Mouse (Mus musculus): ENCODE results near the gene Ccnd3.
A peak's percentile ranks its signal among the peaks of the same experiment; 100 is the strongest.

Ccnd3 gene

DNA sequence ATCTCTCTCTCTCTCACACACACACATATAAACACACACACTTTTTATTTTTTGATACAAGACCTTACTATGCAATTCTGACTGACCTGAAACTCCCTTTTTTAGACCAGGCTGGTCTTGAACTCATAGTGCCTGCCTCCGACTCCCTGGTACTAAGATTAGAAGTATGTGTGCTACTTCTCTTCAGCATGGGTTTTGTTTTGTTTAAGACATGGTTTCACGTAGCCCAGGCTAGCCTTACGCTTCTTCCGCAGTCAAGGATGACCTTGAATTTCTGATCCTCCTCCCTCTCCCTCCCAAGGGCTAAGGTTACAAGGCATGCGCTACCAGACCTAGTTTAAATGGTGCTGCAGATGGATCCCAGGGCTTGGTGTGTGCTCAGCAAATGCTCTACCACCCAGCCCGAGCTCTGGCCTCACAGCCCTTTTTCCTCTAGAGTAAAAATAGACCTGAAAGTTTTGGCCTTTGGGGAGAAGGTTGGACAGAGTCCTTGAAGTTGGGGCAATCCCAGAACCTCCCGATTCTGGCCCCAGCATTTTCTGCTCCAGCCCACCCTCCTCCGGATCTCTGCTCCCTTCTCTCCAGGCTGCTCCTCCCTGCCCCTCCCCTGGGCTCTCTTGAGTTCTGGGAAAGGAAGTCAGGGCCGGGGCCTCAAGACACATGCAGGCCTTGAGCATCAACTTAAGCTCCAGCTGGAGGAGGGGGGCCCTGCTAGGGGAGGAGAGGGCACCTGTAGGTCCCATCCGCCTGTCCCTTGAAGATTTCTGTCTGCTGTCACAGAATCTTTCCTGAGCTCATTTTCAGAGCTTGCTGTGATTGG is 8.3 kb downstream of the Ccnd3 start:
- peak; percentile 64 for DNase-seq (ENCODE audit: low read depth, low spot score)

DNA sequence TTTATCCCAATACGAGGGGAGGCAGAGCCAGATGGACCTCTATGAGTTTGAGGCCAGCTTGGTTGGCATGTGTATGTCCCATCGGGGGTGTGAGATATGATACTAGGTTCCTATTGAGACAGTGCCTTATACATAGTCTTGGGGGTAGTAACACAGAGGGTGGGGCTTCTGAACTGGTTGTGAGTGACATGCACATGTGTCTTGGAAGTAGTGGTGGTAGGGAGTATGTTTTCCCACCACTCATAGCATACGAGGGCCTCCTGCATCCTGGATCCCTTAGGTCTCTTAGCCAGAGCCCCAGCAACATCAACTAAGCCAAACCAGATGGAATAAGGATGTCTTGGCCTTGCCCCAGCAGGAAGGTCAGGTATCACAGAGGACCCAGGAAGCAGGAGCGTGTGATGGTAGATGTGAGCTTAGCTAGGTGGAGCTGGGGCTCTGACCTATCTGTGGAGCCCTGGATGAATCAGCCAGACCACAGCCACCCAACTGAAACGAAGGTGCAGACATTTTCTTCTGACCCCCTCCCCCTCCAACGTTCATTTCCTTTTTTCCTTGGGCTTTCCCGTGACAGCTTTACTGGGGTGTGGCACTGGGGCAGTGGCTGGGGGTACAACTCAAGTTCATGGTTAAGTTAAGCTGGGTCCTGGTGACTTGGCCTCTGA is 10.5 kb downstream of the Ccnd3 start:
- no peak for DNase-seq (ENCODE audit: low read depth, low spot score)

DNA sequence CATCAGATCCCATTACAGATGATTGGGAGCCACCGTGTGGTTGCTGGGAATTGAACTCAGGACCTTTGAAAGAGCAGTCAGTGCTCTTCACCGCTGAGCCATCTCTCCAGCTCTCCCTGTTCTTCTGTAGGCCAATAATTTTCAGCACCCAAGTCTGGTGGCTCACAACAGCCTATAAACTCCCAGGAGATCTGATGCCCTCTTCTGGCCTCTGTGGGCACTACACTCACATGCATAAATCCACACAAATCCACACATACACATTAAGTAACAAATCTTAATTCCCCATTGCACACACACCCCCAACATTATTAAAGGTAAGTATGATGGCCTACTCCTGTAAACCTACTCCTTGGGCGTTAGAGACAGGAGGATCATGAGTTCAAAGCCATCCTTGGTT is 11.4 kb downstream of the Ccnd3 start:
- peak; percentile 81 for DNase-seq (ENCODE audit: low read depth, low spot score)

DNA sequence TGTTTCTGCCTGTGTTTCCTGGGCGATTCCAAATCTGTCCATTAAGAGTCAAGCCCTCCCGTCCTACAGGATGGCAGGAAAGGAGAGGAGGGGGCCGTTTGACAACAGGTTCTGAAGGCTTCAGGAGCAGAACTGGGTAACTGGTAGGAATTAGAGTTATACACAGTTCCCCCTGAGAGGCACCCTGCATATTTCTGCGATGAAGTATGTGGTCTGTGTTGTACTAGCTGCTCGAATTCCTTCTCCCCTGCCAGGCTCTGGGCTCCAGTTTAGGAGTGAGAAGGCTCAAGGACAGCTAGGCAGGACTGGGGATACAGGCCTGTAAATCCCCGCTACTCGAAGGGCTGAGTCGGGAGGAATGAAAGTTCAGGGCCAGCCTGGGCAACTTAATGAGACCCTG is 13.4 kb downstream of the Ccnd3 start:
- no peak for DNase-seq (ENCODE audit: low read depth, low spot score)

DNA sequence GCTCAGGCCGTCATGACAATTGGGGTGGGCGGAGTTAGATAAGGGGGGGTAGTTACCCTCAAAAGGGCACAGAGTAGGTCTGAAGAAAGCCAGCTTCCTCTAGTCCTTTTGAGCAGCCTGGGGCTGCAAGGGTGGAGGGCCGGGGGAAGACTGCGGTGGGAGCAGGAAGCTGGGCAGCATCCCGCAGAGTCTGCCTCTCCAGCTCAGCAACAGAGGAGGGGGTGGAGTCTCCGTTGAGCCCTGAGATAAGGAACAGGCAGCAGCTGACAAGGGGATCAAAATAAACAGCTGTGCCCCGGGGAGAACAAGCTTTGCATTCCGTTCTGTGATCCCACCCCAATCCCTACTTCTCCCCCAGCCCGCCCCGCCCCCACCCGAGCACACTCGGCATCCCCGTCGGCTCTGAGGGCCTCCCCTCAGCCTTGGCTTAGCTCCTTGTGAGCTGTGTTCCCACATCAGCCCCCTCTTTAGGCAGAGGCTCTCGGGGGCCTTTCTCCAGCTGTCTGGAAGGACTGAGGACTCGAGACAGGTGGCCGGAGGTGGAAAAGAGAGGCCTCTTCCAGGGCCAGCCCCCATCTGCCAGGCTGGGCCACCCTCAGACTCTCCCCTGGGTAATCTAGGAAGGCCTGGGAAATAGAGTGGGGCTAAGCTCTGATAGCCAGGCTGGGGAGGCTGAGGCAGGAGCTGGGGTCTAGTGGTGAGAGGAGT is 16.9 kb downstream of the Ccnd3 start:
- peak; percentile 95 for DNase-seq (ENCODE audit: low read depth, low spot score)

DNA sequence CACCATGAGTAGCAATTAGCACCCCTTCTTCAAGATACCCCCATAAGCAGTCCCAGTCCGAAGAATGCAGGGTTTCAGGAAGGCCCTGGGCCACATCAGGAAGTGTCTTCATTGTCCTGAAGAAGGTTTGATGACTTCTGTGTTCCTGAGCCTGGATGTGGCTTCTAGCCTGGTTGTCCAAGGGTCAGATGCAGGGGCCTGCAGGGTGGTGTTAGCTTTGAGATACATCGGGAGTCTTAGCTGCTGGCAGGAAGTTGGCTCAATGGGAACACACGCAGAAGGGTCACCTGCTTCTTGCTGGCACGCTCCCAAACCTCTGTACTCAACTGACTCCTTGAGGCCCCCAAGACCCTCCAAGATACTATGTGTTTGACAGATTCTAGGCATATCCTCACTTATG is 17.7 kb downstream of the Ccnd3 start:
- DNase-seq (ENCODE audit: low read depth, low spot score): no peak

DNA sequence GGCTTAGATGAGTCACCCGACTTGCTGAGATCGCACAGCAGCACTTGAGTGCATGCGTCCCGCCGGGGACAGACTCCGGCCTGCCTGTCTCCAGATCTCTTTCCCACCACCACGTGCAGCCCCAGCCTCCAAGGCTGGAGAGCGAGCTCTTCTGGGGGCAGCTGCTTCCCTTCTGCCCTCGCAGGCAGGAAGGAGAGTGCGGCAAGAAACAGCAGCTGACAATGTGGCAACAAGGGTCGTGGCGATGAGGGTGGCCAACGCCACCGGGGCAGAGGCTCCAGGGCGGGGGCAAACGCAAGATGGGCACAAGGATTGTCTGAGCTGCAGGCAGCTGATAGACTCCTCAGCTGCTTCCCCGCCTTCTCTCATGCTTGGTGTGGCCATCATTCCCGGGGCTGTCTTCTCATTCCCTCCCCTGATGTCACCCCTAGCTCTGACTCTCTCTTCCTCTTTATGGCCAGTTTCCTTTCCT is 18.4 kb downstream of the Ccnd3 start:
- DNase-seq (ENCODE audit: low read depth, low spot score): no peak

DNA sequence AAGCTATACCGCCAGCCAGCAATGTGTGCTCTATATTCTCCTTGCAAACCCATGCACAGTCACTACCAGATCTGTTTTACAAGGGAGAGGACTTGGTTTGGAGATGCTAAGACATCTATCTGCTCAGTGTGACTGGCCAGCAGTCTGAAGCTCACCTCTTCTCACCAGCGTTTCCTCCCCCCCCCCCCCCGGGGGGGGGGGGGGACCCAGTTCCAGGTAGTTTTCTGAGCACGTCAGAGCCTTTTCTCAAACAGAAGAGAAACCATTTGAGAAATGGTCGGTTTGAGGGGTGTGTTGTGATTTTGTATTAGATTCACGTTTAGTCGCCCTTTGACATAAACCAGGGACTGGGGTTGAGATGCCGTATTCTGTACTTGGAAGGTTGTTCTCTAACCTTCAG is 19.2 kb downstream of the Ccnd3 start:
- DNase-seq (ENCODE audit: low read depth, low spot score): no peak

DNA sequence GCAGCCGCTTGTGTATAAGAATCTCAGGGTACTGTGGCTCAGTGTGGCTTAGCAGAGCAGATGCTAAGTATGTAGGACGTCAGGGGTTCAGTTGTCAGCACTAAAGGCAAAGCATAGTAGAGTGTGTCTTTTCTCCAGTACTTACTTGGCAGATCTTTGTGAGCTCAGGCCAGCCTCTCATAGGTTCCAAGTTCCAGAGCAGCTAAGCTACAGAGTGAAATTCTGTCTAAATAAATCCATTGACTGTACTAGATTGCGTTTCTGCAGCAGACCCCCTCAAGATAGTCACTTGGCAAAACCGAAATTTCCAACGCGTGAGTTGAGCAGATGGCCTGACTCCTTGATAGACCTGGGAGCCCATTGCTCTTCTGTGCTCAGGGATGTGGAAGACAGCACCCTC is 20.1 kb downstream of the Ccnd3 start:
- DNase-seq (ENCODE audit: low read depth, low spot score): no peak

DNA sequence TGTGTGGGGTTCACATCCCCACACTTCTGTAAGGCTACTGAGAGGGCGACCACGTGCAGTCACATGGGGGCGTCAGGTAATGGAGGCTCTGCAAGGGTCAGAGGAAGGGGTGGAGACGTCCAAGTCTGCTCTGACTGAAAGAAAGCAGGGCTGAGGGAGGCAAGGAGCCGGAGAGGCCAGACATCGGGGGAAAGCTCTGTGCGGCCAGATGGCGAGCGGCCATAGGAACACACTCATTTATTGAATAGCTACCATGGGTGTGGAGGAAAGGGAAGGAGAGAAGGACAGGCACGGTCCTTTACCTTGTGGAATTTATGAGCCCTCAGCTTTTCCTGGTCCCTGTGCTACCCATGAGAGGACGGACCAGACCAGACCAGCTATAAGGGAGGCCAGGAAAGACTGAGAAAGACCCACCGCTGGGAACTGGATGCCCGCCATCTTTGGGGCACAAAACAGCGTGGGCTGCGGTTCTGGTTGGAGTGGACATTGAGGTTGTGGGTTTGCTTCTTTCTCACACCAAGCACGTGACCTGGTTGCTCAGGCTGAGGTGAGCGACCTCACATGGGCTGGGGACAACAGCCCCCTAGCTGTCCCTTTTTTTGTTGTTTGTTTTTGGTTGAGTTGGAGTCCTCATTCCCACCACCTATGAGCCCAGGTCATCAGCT is 22.1 kb downstream of the Ccnd3 start:
- no peak for DNase-seq (ENCODE audit: low read depth, low spot score)

DNA sequence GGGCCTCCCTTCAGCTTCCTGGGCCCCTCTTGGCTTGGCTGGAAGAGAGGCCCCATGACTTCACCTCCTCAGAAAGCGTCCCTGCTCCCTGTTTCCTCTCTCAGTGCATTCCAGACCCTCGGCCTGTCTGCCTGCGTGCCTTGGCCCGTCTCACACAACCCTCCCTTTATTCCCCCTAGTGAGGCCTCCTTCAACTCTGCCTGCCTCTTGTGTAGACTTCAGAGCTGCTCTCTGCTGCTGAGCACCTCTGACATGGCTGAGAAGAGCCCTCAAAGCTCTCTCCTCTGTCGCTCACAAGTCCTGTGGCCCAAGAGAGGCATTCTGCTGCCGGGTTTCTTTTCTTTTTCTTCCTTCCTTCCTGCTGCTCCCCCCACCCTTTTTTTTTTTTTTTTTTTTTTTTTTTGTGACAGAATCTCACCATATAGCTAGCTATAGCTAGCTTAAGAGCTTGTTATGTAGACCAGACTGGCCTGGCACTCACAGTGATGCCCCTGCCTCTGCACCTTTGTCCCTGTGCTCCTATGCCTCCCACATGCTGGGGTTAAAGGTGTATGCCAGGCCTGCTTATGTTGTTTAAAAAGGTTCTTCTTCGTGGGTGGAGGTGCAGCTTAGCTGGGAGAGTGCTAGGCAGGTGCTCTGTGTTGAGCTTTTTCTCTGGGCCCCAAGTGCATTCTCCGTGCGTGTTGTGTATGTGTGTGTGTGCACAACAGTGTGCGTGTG is 22.9 kb downstream of the Ccnd3 start:
- no peak for DNase-seq (ENCODE audit: low read depth, low spot score)

DNA sequence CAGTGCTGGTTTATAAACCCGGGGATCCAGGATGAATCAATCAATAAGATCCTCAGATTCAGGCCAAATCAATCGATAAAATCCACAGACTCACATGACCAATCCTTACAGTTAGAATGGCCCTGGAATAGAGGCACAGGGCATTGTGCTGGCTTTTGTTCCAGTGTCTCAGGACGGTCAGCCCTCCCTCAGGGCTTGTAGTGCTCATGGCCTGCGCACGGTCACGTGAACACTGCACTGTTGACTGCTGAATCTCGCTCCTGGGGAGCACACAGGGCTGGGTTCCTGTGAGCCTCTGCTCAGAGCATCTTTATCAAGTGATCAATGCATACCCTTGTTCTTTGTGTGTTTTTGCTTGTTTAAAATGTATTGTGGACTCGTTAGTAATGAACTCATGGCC is 24.1 kb downstream of the Ccnd3 start:
- DNase-seq (ENCODE audit: low read depth, low spot score): peak; percentile 69

DNA sequence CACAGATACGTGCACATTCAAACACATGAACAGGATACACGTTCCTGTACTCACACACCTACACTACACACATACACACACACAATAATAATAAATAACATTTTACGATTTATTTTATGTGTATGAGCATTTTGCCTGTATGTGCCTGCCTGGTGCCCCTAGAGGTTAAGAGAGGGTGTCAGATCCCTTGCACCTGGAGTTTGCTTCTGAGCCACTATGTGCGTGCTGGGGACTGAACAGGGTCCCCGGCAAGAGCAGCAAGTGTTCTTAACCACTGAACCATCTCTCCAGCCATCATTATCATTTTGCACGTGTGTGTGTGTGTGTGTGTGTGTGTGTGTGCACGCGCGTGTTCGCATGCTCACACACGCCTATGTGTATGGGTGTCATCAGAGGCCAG is 24.7 kb downstream of the Ccnd3 start:
- no peak for DNase-seq (ENCODE audit: low read depth, low spot score)

DNA sequence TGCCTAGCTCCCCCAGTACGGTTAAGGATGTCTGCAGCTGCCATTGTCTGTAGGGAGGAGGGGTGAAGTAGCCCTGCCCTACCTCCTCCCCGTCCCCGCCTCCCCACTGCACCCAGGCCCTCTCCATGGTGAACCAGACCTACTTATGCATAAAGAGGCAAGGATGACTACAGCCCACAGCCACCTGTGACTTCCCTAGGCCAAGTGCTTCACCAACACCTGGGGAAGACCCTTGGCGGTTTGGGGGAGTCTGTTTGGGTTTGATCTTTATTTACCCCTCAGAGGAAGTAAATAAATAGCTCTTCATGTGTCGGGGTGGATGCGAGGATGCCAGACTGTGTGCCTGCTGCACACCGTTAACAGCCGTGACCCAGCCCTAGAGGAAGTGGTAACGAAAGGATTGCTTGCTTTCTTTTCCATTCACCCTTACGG is 26.6 kb downstream of the Ccnd3 start:
- peak; percentile 72 for DNase-seq (ENCODE audit: low read depth, low spot score)

DNA sequence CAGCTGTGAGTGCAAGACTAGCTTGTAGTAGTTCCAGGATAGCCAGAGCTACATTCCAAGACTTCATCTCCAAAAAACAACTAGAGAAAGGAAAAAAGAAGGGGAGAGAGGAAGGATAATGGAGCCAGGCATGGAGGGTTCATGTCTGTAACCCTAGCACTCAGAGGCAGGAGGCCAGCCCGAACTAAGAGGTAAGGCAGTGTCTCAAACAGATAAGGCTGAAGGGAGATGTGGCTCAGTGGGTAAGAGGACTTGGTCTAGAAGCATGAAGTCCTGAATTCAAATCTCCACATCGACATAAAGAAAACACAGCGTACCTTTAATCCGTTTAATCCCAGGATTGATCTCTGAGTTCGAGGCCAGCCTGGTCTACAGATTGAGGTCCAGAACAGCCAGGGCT is 27.5 kb downstream of the Ccnd3 start:
- DNase-seq (ENCODE audit: low read depth, low spot score): no peak

DNA sequence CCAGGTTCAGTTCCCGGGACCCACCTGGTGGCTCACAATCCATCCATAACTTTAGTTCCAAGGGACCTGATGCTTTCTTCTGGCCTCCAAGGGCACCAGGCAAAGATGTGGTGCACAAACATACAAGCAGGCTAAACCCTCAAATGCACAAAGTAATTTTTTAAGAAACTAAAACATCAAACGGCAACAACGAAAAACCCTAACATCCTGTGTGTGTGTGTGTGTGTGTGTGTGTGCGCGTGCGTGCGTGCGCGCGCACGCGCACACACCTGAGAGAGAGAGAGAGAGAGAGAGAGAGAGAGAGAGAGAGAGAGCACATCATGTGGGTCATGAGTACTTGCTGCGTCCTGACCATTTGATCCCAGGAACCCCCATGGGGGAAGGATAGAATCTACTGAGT is 28.8 kb downstream of the Ccnd3 start:
- DNase-seq (ENCODE audit: low read depth, low spot score): no peak

DNA sequence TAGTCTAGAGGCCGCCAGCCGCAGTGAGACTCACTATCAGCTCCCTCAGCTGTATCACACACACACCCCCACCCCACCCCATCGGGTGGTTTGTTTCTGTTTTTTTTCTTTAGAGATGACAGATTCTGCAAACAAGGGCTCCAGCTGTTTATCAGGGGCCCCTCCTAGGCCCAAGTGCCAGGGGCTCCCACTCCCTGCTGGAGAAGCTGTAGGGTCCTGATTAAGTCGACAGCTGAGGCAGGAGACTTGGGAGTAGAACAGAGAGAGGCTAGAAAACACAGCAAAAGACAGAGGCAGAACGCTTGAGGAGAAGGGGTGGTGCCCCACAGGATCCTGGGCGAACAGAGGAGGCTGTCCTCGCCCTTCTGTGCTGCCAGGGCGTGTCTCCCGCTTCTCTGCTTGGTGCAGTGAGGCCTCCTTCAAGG is 31.0 kb downstream of the Ccnd3 start:
- DNase-seq (ENCODE audit: low read depth, low spot score): no peak

DNA sequence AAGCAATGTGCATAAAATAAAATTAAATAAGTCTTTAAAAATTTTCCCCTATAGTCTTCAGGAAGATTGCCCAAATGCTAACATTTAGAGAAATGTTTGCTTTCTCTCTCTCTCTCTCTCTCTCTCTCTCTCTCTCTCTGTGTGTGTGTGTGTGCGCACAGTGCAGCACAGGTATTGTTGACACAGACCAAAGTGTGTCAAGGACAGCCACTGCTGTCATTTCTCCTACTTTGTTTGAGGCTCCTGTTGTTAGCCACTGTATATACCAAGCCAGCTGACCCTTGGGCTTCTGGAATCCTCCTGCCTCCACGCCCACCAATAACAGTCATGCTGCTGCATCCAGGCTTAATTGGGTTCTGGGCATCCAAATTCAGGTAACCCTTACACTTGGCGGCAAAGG is 33.2 kb downstream of the Ccnd3 start:
- DNase-seq (ENCODE audit: low read depth, low spot score): no peak

DNA sequence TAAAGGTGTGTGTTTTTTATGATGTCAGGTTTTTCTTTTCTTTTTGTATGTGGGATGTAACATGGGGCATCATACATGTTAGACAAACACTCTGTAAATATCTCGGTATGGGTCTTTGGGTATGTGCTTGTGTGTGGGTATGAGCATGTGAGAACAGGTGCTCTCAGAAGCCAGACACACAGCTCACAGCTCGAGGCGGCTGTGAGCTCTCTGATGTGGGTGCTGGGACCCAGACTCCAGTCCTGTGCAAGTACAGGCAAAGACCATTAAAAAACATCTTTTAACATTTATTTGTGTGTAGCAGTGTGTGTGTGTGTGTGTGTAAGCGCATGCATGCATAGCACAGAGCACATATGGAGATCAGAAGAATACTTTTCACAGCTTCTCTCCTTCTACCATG is 34.3 kb downstream of the Ccnd3 start:
- DNase-seq (ENCODE audit: low read depth, low spot score): no peak

DNA sequence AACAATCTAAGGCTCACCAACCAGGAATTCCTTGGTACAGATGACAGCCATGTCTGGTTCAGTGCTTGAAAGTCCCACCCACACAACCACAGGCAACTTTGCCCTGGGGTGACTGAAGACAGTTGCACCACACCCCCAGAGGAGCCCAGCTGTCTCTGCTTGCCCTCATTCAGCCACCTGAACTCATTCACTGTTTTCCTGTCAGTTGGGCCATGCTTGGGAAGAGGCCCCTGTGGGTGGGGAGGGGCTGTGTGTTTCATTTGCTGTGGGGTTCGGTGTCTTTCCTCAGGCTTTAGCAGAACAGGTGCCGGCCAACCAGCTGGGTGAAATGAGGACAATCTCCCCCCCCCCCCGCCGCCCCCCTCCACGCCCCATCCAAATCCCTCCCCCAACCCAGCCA is 37.2 kb downstream of the Ccnd3 start:
- DNase-seq (ENCODE audit: low read depth, low spot score): peak; percentile 82

DNA sequence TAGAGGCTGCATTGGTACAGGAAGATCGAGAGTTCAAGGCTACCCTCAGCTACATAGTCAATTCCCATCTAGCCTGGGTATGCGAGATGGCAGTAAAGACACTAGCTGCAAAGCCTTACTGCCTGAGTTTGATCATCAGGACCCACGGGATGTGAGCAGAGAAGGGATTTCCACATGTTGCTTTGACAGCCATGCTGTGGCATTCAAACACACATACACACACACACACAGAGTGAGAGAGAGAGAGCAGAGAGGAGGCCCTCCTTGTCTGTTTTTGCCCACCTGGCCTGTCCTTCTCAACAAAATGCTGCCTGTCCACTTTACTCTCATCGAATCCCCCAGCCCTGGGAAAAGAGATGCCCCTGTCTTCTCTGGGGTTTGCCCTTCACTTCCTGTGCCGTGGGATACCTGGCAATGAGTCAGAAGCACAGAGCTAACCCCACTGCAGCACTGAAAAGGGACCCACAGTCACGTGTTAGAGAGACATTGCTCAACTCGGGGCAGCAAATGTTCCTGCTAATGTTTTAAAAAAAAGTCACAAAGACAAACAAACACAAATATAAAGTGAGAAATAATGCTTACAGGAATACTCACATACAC is 38.3 kb downstream of the Ccnd3 start:
- no peak for DNase-seq (ENCODE audit: low read depth, low spot score)
